Mouse (Mus musculus) frontal cortex, postnatal 10 days (tissue): ENCODE measurements around the gene Jak1.
"Not testable (repeated sequence)": the region's sequence is repeated elsewhere in the genome, so short reads cannot be mapped to it uniquely, and the experiment has no call there.

Source experiments
- DNase-seq, 2 experiments: peaks; one replicate each; pipeline ENCODE4 v3.0.0; 2022; ENCODE audit warnings: low spot score in 2 of 2, mixed read lengths in 1 of 2

Jak1 gene

GRCm38 (mm10) chr4:101276456-101277070, 11.5 kb upstream of the Jak1 start:
- DNase-seq = no peak

- DNase-seq = no peak
These were observed 10.8 kb upstream of the Jak1 start for GRCm38 (mm10) chr4:101275881-101276280.

- no peak for DNase-seq
These were observed 5.7 kb upstream of the Jak1 start for GRCm38 (mm10) chr4:101270734-101271133.

- not testable (repeated sequence) for DNase-seq
These were observed 3.4 kb upstream of the Jak1 start for GRCm38 (mm10) chr4:101268506-101268905.

GRCm38 (mm10) chr4:101265523-101265922, 441 bp upstream of the Jak1 start:
- DNase-seq = no peak

GRCm38 (mm10) chr4:101263968-101264740, 928 bp downstream of the Jak1 start:
- DNase-seq = no peak

GRCm38 (mm10) chr4:101261596-101261995, 3.5 kb downstream of the Jak1 start:
- DNase-seq = no peak

GRCm38 (mm10) chr4:101260744-101261291, 4.3 kb downstream of the Jak1 start:
- DNase-seq = no peak

GRCm38 (mm10) chr4:101256526-101257210, 8.4 kb downstream of the Jak1 start:
- no peak for DNase-seq

- DNase-seq = no peak
These were observed 10.3 kb downstream of the Jak1 start for GRCm38 (mm10) chr4:101254606-101255349.

GRCm38 (mm10) chr4:101254015-101254414, 11.1 kb downstream of the Jak1 start:
- no peak for DNase-seq

GRCm38 (mm10) chr4:101252781-101253622, 12.1 kb downstream of the Jak1 start:
- DNase-seq = no peak

GRCm38 (mm10) chr4:101252016-101252415, 13.1 kb downstream of the Jak1 start:
- DNase-seq = no peak

- no peak for DNase-seq
These were observed 14.9 kb downstream of the Jak1 start for GRCm38 (mm10) chr4:101249977-101250743.

GRCm38 (mm10) chr4:101247355-101247754, 17.7 kb downstream of the Jak1 start:
- no peak for DNase-seq

GRCm38 (mm10) chr4:101246569-101246968, 18.5 kb downstream of the Jak1 start:
- DNase-seq = no peak

- DNase-seq = no peak
These were observed 20.6 kb downstream of the Jak1 start for GRCm38 (mm10) chr4:101244257-101245011.

- no peak for DNase-seq
These were observed 24.3 kb downstream of the Jak1 start for GRCm38 (mm10) chr4:101240875-101241173.

- DNase-seq = no peak
These were observed 24.8 kb downstream of the Jak1 start for GRCm38 (mm10) chr4:101240163-101240874.
